Mouse (Mus musculus) cerebellum, adult 2 months (tissue): Measurements from ENCODE around the gene Ccdc175.

Experiments
- CTCF ChIP-seq: fragments of 200-500 bp; IDR thresholded peaks from 2 replicates; pipeline ENCODE4 v1.5.1; 2011; ENCODE audit warnings: low read depth, mild to moderate bottlenecking, control low read depth, low read length, moderate library complexity, borderline replicate concordance; ENCODE audit not compliant: insufficient read depth
- POLR2A ChIP-seq: fragments of 200-500 bp; IDR thresholded peaks from 2 replicates; pipeline ENCODE4 v1.6.1; 2011; ENCODE audit warnings: low read length, control low read depth, borderline replicate concordance; ENCODE audit not compliant: insufficient read depth

DNA sequence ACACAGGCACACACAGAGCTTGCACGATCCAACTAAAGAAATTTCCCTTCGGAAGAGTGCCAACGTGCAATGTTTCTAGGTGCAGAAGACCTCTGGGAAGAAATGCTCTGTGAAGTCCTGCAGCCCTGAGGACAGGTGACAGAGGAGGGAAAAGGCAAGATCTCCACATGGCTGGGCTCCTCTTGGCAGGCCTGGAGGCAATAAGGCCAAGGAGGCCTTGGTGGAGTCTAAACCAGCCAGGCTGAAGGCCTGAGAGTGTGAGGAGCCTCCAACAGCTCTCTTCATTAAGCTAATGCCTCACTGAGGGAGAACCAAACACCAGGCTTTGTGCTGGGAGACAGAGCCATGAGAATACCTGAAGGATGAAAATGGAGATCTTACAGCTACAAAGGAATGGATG, 40.5 kb upstream of the Ccdc175 start:
- TF ChIP-seq POLR2A (no peak), CTCF (no peak)
